Mouse (Mus musculus) megakaryocyte-erythroid progenitor cell, adult 5-6 weeks (primary cell): Measurements from ENCODE around the gene Ube2a. TPM values are rescaled to one million over a fixed set of nuclear protein-coding genes. Genes with fewer than 3 reads are reported as not detected.
"Not testable (repeated sequence)": the region's sequence is repeated elsewhere in the genome, so short reads cannot be mapped to it uniquely, and the experiment has no call there.

Experiments
- ATAC-seq: replicated peaks from 2 replicates; pipeline ENCODE4 v1.8.0; 2016; ENCODE audit warnings: mild to moderate bottlenecking, inconsistent platforms; ENCODE audit not compliant: severe bottlenecking, poor library complexity, low FRiP score, low TSS enrichment
- total RNA-seq, 2 experiments: library from RNA; stranded (forward) in 1 of 2; stranded (reverse) in 1 of 2; fragments of 200-1000, 215-1000 nt in 1 of 2; fragments of >200 nt in 1 of 2; fragmentation: Nextera tagmentation in 1 of 2; gene quantifications; 2 replicates each; pipeline ENCODE4 v1.2.3; 2014 to 2017

The Ube2a gene
- total RNA-seq, 2 experiments from 2014 or later = 19.6 to 68.2 TPM

GRCm38 (mm10) chrX:36884719-36885118 lies 11.0 kb downstream of the Ube2a start:
- ATAC-seq = no peak

- ATAC-seq = not testable (repeated sequence)
Observed at GRCm38 (mm10) chrX:36898931-36899330, 25.2 kb downstream of the Ube2a start.

GRCm38 (mm10) chrX:36901655-36902054 lies 28.0 kb downstream of the Ube2a start:
- ATAC-seq = no peak

GRCm38 (mm10) chrX:36902321-36903114 lies 28.8 kb downstream of the Ube2a start, which contains the start of gene Nkrf:
TSS of gene Nkrf (minus strand) at chrX:36902899.
- ATAC-seq = peak; percentile 56

- peak; percentile 95 for ATAC-seq
Observed at GRCm38 (mm10) chrX:36903115-36903768, 29.5 kb downstream of the Ube2a start.

GRCm38 (mm10) chrX:36906539-36906938 lies 32.8 kb downstream of the Ube2a start:
- no peak for ATAC-seq

- peak; percentile 68 for ATAC-seq
Observed at GRCm38 (mm10) chrX:36911343-36911742, 37.6 kb downstream of the Ube2a start.

GRCm38 (mm10) chrX:36917749-36918148 lies 44.0 kb downstream of the Ube2a start:
- peak; percentile 75 for ATAC-seq

- ATAC-seq = no peak
Observed at GRCm38 (mm10) chrX:36921346-36921745, 47.6 kb downstream of the Ube2a start.

GRCm38 (mm10) chrX:36928791-36929190 lies 55.1 kb downstream of the Ube2a start:
- no peak for ATAC-seq

GRCm38 (mm10) chrX:36929694-36930093 lies 56.0 kb downstream of the Ube2a start:
- ATAC-seq = no peak

GRCm38 (mm10) chrX:36930574-36930973 lies 56.9 kb downstream of the Ube2a start:
- 0 out of 2 replicates have a peak, but pooled peaks have one; percentile 26 for ATAC-seq

Other genes starting within 250 kb of the Ube2a start
- gene Akap17b, start 228.5 kb upstream of the Ube2a start, total RNA-seq (2014; fragmentation: Nextera tagmentation) = 2.1 and 2.6 TPM in 2 replicates
- 6.8 and 11.8 TPM in 2 replicates for gene Akap17b, start 228.5 kb upstream of the Ube2a start, total RNA-seq (2017)
- not detected in 2 replicates for gene Slc25a43, start 130.2 kb upstream of the Ube2a start, total RNA-seq (2014; fragmentation: Nextera tagmentation)
- gene Slc25a43, start 130.2 kb upstream of the Ube2a start, total RNA-seq (2017) = not detected in 2 replicates
- 645 and 809 TPM in 2 replicates for gene Slc25a5, start 78.2 kb upstream of the Ube2a start, total RNA-seq (2014; fragmentation: Nextera tagmentation)
- 912 and 1,001 TPM in 2 replicates for gene Slc25a5, start 78.2 kb upstream of the Ube2a start, total RNA-seq (2017)
- gene C330007P06Rik, start 211 bp downstream of the Ube2a start, total RNA-seq (2014; fragmentation: Nextera tagmentation) = 33.9 and 37.3 TPM in 2 replicates
- gene C330007P06Rik, start 211 bp downstream of the Ube2a start, total RNA-seq (2017) = 63.0 and 67.4 TPM in 2 replicates
- gene Nkrf, start 29.0 kb downstream of the Ube2a start, total RNA-seq (2014; fragmentation: Nextera tagmentation) = 21.2 and 28.6 TPM in 2 replicates
- 16.0 and 16.4 TPM in 2 replicates for gene Nkrf, start 29.0 kb downstream of the Ube2a start, total RNA-seq (2017)
- 15.5 TPM in 2 replicates for gene Sept6, start 117.9 kb downstream of the Ube2a start, total RNA-seq (2014; fragmentation: Nextera tagmentation)
- 19.9 and 27.3 TPM in 2 replicates for gene Sept6, start 117.9 kb downstream of the Ube2a start, total RNA-seq (2017)
- not detected in 2 replicates for gene Sowahd, start 174.9 kb downstream of the Ube2a start, total RNA-seq (2014; fragmentation: Nextera tagmentation)
- not detected in 2 replicates for gene Sowahd, start 174.9 kb downstream of the Ube2a start, total RNA-seq (2017)
- 2,164 and 2,516 TPM in 2 replicates for gene Rpl39, start 211.5 kb downstream of the Ube2a start, total RNA-seq (2014; fragmentation: Nextera tagmentation)
- 4,522 and 6,227 TPM in 2 replicates for gene Rpl39, start 211.5 kb downstream of the Ube2a start, total RNA-seq (2017)
- gene Upf3b, start 236.4 kb downstream of the Ube2a start, total RNA-seq (2014; fragmentation: Nextera tagmentation) = 43.4 and 80.8 TPM in 2 replicates
- gene Upf3b, start 236.4 kb downstream of the Ube2a start, total RNA-seq (2017) = 87.5 and 105 TPM in 2 replicates